Mouse (Mus musculus) brain, embryonic 14.5 days (tissue): ENCODE results near the gene Wfdc3.

ENCODE experiments used
- CTCF ChIP-seq: fragments of 200-500 bp; IDR thresholded peaks from 2 replicates; pipeline ENCODE4 v1.5.1; 2012; ENCODE audit warnings: inconsistent platforms, mild to moderate bottlenecking, moderate library complexity, borderline replicate concordance; ENCODE audit not compliant: insufficient read depth, insufficient read length; ENCODE audit errors: extremely low read depth
- POLR2A ChIP-seq: fragments of 200-500 bp; IDR thresholded peaks from 2 replicates; pipeline ENCODE4 v1.6.1; 2012; ENCODE audit warnings: mild to moderate bottlenecking, inconsistent platforms, borderline replicate concordance; ENCODE audit not compliant: poor library complexity, insufficient read depth, insufficient read length, severe bottlenecking; ENCODE audit errors: extremely low read depth

DNA sequence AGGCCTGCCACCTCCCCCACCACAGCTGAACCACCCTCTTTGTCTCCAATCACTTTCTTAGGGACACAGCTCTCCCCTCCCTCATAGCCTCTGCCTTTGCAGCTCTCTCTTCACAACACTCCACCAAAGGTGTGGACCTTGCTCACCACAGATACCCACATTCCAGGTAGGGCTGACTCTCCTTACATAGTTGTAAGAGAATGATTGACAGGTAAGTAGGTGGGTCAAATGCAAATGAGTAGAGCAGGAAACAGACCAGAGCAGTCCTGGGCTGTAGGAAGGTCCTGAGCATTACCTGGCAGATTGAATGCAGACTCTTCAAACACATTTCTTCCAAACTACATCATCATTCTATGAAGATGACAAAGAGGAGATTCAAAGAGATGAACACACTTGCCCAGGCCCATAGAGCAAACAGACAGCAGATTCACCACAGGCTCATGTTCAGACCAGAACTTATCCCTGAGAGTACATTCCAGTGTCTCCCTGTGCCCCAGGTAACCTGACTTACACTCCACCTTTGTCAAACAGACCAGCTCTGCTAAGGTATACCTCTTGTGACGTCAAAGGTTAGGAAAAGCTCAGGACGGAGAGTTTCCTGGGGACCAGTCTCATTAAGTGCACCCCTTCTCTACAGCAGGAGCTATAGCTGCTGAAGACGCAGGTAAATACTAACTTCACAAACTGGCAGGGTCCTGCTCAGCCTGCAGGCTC lies 8.2 kb downstream of the Wfdc3 start:
- no peak for TF ChIP-seq CTCF
- TF ChIP-seq POLR2A: no peak
